Mouse (Mus musculus): ENCODE data around the gene Ppp2r2c. TPM values are rescaled to one million over a fixed set of nuclear protein-coding genes. Genes with fewer than 3 reads are reported as not detected.

Gene Ppp2r2c
- total and polyA plus RNA-seq, 3 experiments: 0.06 to 0.96 (median 0.78) TPM

DNA sequence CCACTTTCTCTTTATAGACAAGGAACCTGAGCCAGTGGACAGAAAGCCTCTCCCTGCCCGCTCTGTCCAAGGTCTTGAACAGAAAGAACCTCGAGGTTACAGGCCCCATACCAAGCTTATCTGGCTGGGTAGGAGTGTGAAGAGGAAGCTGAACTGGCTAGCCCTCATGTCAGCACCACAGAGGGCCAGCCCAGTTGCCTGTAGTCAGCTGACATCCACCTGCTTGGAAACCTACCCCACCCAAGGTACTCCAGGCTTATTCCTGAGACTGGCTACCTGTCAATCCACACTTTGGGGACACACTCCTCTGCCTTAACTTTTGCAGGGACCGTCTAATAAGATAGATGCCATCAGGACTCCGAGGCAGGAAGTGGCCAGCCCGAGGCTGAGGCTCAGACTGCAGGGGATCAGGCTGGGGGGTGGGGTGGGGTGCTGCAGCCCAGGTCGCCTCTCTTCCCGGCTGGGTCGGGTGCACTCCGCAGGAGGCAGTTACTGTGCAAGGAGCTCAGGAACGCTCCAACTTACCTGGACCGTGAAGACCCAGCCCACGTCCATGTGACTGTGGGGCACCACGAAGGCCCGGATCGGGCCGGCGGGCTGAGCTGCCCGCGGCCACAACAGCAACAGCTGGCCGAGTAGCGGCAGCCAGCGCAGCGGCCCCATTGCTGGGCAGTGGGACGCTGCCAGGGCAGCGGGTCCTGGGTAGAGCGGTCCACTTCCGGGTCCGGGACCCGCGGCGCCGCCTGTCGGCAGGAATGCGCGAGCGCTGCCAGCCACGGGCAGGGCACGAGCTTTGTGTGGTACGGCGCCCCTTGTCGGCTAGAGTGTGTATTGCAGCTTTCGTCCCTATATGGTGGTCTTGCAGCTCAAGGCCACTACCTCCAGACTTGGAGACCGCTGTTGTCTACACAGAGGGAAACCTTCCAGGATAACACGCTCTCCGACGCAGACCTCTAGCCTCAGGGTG is 38.1 kb upstream of the Ppp2r2c start, which contains the start of gene Man2b2:
TSS of gene Man2b2 (minus strand) at position 741 of the 967 bp plus-strand sequence.
- Histone ChIP-seq H3K4me3 (peak within 1 kb of the TSS; percentile 82), H3K27ac (peak within 1 kb of the TSS; percentile 81), H3K4me1 (ENCODE audit: control insufficient read depth, insufficient read depth, low read length) (peaks cover 2% of the 10 kb centered on the region), H3K79me2 (replicated peaks; ENCODE audit: control insufficient read depth, insufficient read depth, low read length) (no peaks in the 10 kb centered on the region), H3K36me3 (ENCODE audit: control insufficient read depth, insufficient read depth, low read length) (no peaks in the 10 kb centered on the region), H3K9ac (ENCODE audit: low read depth, low read length) (peak within 1 kb of the TSS; percentile 86), H3K27me3 (ENCODE audit: control insufficient read depth, insufficient read depth, low read length) (no peaks in the 10 kb centered on the region)
- DNase-seq: peak; percentile 89 to 95
- TF ChIP-seq POLR2A (IDR thresholded peaks at IDR 0.05; ENCODE audit: insufficient read depth, low read depth, low read length) (no peak), EP300 (IDR thresholded peaks at IDR 0.05; ENCODE audit: insufficient read depth, low read depth, low read length) (peak; percentile 50; the same call in 1 of the 2 replicates), CTCF (IDR thresholded peaks at IDR 0.05) (no peak; the same call in none of the 2 replicates)
- WGBS: 2% methylated on average over 46 of the region's 46 CpGs
- intact Hi-C loops (cut with DNase I): loop anchor here (5.0 kb wide), 1 partner anchor 73 kb away; no protein-coding TSS in a partner anchor

- no peaks in the 10 kb centered on the region for H3K79me2 ChIP-seq (replicated peaks; ENCODE audit: control insufficient read depth, insufficient read depth, low read length)
- no peak overlapping the region for H3K27ac ChIP-seq
- peaks cover 2% of the 10 kb centered on the region for H3K4me1 ChIP-seq (ENCODE audit: control insufficient read depth, insufficient read depth, low read length)
- intact Hi-C loops (cut with DNase I): no loop called here
- TF ChIP-seq POLR2A (IDR thresholded peaks at IDR 0.05; ENCODE audit: insufficient read depth, low read depth, low read length) (no peak), CTCF (IDR thresholded peaks at IDR 0.05) (no peak), EP300 (IDR thresholded peaks at IDR 0.05; ENCODE audit: insufficient read depth, low read depth, low read length) (no peak)
- no peak for DNase-seq
- no peaks in the 10 kb centered on the region for H3K36me3 ChIP-seq (ENCODE audit: control insufficient read depth, insufficient read depth, low read length)
- no peaks in the 10 kb centered on the region for H3K27me3 ChIP-seq (ENCODE audit: control insufficient read depth, insufficient read depth, low read length)
- 63% methylated on average over 7 of the region's 7 CpGs for WGBS
- H3K4me3 ChIP-seq: no peak overlapping the region
- no peak overlapping the region for H3K9ac ChIP-seq (ENCODE audit: low read depth, low read length)
Observed at GRCm38 (mm10) chr5:36831272-36831671, 37.0 kb upstream of the Ppp2r2c start.

DNA sequence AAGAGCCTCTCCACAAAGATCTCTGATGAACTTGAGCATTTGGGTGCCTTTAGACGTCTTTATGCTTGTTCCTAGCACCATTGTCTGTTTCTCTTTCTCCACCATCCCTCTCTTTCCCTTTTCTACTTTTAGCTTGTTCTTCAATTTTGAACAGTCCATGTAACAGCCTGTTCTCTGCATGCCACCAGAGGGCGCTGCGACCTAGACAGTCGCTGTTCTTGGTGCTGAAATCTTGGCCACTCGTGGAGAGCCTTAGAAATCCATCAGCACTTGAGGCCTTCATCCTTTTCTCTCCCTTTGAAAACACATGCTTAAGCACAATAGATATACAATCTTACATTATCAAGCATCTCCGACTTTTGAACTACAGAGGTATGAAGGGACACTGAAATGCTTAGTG is 32.4 kb upstream of the Ppp2r2c start:
- Histone ChIP-seq H3K27ac (no peak overlapping the region), H3K9ac (ENCODE audit: low read depth, low read length) (no peak overlapping the region), H3K79me2 (replicated peaks; ENCODE audit: control insufficient read depth, insufficient read depth, low read length) (no peaks in the 10 kb centered on the region), H3K4me1 (ENCODE audit: control insufficient read depth, insufficient read depth, low read length) (no peaks in the 10 kb centered on the region), H3K36me3 (ENCODE audit: control insufficient read depth, insufficient read depth, low read length) (no peaks in the 10 kb centered on the region), H3K4me3 (no peak overlapping the region), H3K27me3 (ENCODE audit: control insufficient read depth, insufficient read depth, low read length) (no peaks in the 10 kb centered on the region)
- TF ChIP-seq POLR2A (IDR thresholded peaks at IDR 0.05; ENCODE audit: insufficient read depth, low read depth, low read length) (no peak), EP300 (IDR thresholded peaks at IDR 0.05; ENCODE audit: insufficient read depth, low read depth, low read length) (peak; percentile 47; the same call in 1 of the 2 replicates), CTCF (IDR thresholded peaks at IDR 0.05) (peak; percentile 97)
- peak; percentile 49 to 75 for DNase-seq
- intact Hi-C loops (cut with DNase I): loop anchor here (1.0 to 5.0 kb wide), 2 partner anchors 84 to 166 kb away; no protein-coding TSS in a partner anchor
- WGBS: 2% methylated on average over 6 of the region's 6 CpGs

GRCm38 (mm10) chr5:36839032-36839431 is 29.3 kb upstream of the Ppp2r2c start:
- TF ChIP-seq POLR2A (IDR thresholded peaks at IDR 0.05; ENCODE audit: insufficient read depth, low read depth, low read length) (no peak), EP300 (IDR thresholded peaks at IDR 0.05; ENCODE audit: insufficient read depth, low read depth, low read length) (no peak), CTCF (IDR thresholded peaks at IDR 0.05) (no peak)
- 84% methylated on average over 2 of the region's 2 CpGs for WGBS
- Histone ChIP-seq H3K36me3 (ENCODE audit: control insufficient read depth, insufficient read depth, low read length) (no peaks in the 10 kb centered on the region), H3K4me3 (no peak overlapping the region), H3K4me1 (ENCODE audit: control insufficient read depth, insufficient read depth, low read length) (no peaks in the 10 kb centered on the region), H3K79me2 (replicated peaks; ENCODE audit: control insufficient read depth, insufficient read depth, low read length) (no peaks in the 10 kb centered on the region), H3K27me3 (ENCODE audit: control insufficient read depth, insufficient read depth, low read length) (no peaks in the 10 kb centered on the region), H3K27ac (no peak overlapping the region), H3K9ac (ENCODE audit: low read depth, low read length) (no peak overlapping the region)
- DNase-seq: no peak
- intact Hi-C loops (cut with DNase I): loop anchor here (5.0 kb wide), 1 partner anchor 163 kb away; no protein-coding TSS in a partner anchor

DNA sequence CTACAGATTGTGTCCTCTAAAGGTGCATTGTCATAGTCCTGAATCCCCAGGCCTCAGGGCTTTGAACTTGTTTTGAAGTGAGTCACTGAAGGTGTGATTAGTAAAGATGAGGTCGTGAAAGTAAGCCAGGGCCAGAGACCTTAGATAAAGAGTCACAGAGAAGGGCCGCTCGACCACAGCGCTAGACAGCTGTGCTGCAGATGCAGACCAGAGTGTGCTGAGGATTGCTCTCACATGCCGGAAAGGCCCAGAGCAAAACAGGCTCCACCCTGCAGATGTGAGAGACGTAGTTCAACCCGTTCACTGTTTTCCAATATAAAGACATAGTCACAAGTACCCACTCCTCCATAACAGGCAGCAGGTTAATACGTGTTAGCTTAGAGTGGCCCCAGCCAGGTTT is 28.7 kb upstream of the Ppp2r2c start:
- TF ChIP-seq POLR2A (IDR thresholded peaks at IDR 0.05; ENCODE audit: insufficient read depth, low read depth, low read length) (no peak), CTCF (IDR thresholded peaks at IDR 0.05) (no peak), EP300 (IDR thresholded peaks at IDR 0.05; ENCODE audit: insufficient read depth, low read depth, low read length) (no peak)
- Histone ChIP-seq H3K9ac (ENCODE audit: low read depth, low read length) (no peak overlapping the region), H3K27me3 (ENCODE audit: control insufficient read depth, insufficient read depth, low read length) (no peaks in the 10 kb centered on the region), H3K4me3 (no peak overlapping the region), H3K27ac (no peak overlapping the region), H3K79me2 (replicated peaks; ENCODE audit: control insufficient read depth, insufficient read depth, low read length) (no peaks in the 10 kb centered on the region), H3K36me3 (ENCODE audit: control insufficient read depth, insufficient read depth, low read length) (no peaks in the 10 kb centered on the region), H3K4me1 (ENCODE audit: control insufficient read depth, insufficient read depth, low read length) (no peaks in the 10 kb centered on the region)
- intact Hi-C loops (cut with DNase I): loop anchor here (5.0 kb wide), 1 partner anchor 163 kb away; no protein-coding TSS in a partner anchor
- 47% methylated on average over 8 of the region's 8 CpGs for WGBS
- DNase-seq: no peak
